ENCODE assay signal across 10 mouse cellular contexts in the genomic region with DNA sequence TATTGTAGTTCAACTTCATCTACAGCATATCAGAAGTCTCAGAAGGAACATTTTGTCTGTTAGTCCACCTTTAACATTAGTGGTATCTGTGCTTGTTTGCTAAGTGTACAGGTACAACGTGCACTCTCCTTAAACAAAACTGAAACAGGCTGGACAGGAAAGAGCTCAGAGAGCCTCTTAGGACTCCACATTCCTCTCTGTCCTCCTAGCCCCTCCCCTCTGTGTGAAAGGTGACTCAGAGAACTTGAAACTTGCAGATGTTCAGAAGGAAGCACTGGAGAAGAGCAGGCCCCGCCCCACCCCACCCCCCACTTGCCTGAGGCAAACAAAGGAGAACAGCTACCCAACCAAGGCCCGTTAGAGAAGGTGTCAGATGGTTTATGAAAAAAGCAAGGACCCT. TPM values are rescaled to one million over a fixed set of nuclear protein-coding genes. Genes with fewer than 3 reads are reported as not detected.
DNase-seq lines count a peak whose midpoint lies in the region; ATAC-seq and TF ChIP-seq lines count a peak whose summit lies in the region.
"Had no signal": no experiment of that assay in that cellular context is flagged by ENCODE, and none has a peak within 500 bp of the region (broad histone marks: within the 10 kb centered on the region; RNA-seq: fewer than 3 reads in every experiment).

No protein-coding gene starts in this region.

- H3K4me3 ChIP-seq in CH12.LX (replicated peaks in 1 of 3; ENCODE audit: low read depth in 2 of 3, low read length in 2 of 3, poor library complexity in 1 of 3), result peak overlapping the region in 1 of 3 experiments; percentile 33
- no peak overlapping the region for H3K4me3 ChIP-seq in embryonic facial prominence, embryonic 12.5 days
- no peak overlapping the region for H3K4me3 ChIP-seq in left cerebral cortex, adult 2 months
- H3K4me3 ChIP-seq in heart, adult 2 months, result no peak overlapping the region
- H3K4me3 ChIP-seq: neural tube, embryonic 13.5 days had no signal

- intact Hi-C loops in left cerebral cortex, adult 2 months (cut with DNase I), result loop anchor here (10.0 kb wide), 1 partner anchor 777 kb away; the partner anchor contains the start of gene Wdr5b
- intact Hi-C loops in heart, adult 2 months (cut with DNase I), result no loop called here

- TF ChIP-seq EP300 in CH12.LX (IDR thresholded peaks at IDR 0.05; ENCODE audit: low read length), result peak; percentile 82
- no peak for TF ChIP-seq EP300 in heart, adult 2 months (IDR thresholded peaks at IDR 0.05; ENCODE audit: insufficient read depth, low read depth, low read length)

- dilution Hi-C loops in CH12.LX (cut with MboI; ENCODE audit: extremely low pct_ligation_motif_present, extremely low pct_unique_long_range_greater_than_20kb, low sequenced_read_pairs), result no loop called here

- TF ChIP-seq RAD21 in CH12.LX (IDR thresholded peaks at IDR 0.05; ENCODE audit: low read depth, low read length), result no peak

- no peak for TF ChIP-seq CTCF in CH12.LX (conservative IDR thresholded peaks at IDR 0.05 in 1 of 2, IDR thresholded peaks at IDR 0.05 in 1 of 2; ENCODE audit: low read depth in 2 of 2, low read length in 2 of 2)
- TF ChIP-seq CTCF in left cerebral cortex, adult 2 months (IDR thresholded peaks at IDR 0.05), result no peak
- TF ChIP-seq CTCF in heart, adult 2 months (IDR thresholded peaks at IDR 0.05), result no peak

- no peaks in the 10 kb centered on the region for H3K79me2 ChIP-seq in CH12.LX (replicated peaks; ENCODE audit: control insufficient read depth, extremely low read depth, insufficient read depth, poor library complexity, severe bottlenecking)
- no peaks in the 10 kb centered on the region for H3K79me2 ChIP-seq in heart, adult 2 months (replicated peaks; ENCODE audit: control insufficient read depth, insufficient read depth, low read length)

- H3K9ac ChIP-seq in CH12.LX (ENCODE audit: insufficient read depth, low read depth), result peak overlapping the region; percentile 61
- no peak overlapping the region for H3K9ac ChIP-seq in embryonic facial prominence, embryonic 12.5 days
- no peak overlapping the region for H3K9ac ChIP-seq in heart, adult 2 months (ENCODE audit: low read depth, low read length)
- H3K9ac ChIP-seq: neural tube, embryonic 13.5 days had no signal

- no peaks in the 10 kb centered on the region for H3K36me3 ChIP-seq in CH12.LX (replicated peaks in 1 of 2; ENCODE audit: control insufficient read depth in 1 of 2, insufficient read depth in 1 of 2, low read length in 1 of 2)
- H3K36me3 ChIP-seq in embryonic facial prominence, embryonic 12.5 days, result no peaks in the 10 kb centered on the region
- no peaks in the 10 kb centered on the region for H3K36me3 ChIP-seq in heart, adult 2 months (ENCODE audit: control insufficient read depth, insufficient read depth, low read length)
- H3K36me3 ChIP-seq: neural tube, embryonic 13.5 days had no signal

- peak overlapping the region; percentile 45 for H3K27ac ChIP-seq in CH12.LX (ENCODE audit: insufficient read depth, low read depth)
- no peak overlapping the region for H3K27ac ChIP-seq in embryonic facial prominence, embryonic 12.5 days
- H3K27ac ChIP-seq in left cerebral cortex, adult 2 months, result no peak overlapping the region
- H3K27ac ChIP-seq in heart, adult 2 months, result no peak overlapping the region
- H3K27ac ChIP-seq: neural tube, embryonic 13.5 days had no signal

- no peaks in the 10 kb centered on the region for H3K27me3 ChIP-seq in CH12.LX (replicated peaks)
- H3K27me3 ChIP-seq in embryonic facial prominence, embryonic 12.5 days, result no peaks in the 10 kb centered on the region
- no peaks in the 10 kb centered on the region for H3K27me3 ChIP-seq in heart, adult 2 months (ENCODE audit: control insufficient read depth, insufficient read depth, low read length)

- H3K4me2 ChIP-seq in CH12.LX (ENCODE audit: insufficient read depth, low read depth, poor library complexity, severe bottlenecking), result peak overlapping the region; percentile 99
- H3K4me2 ChIP-seq in embryonic facial prominence, embryonic 12.5 days (replicated peaks), result 0 out of 2 replicates have a peak overlapping the region, but pooled peaks have one; percentile 11
- H3K4me2 ChIP-seq: neural tube, embryonic 13.5 days had no signal

- TF ChIP-seq POLR2A in CH12.LX (IDR thresholded peaks at IDR 0.05; ENCODE audit: low read depth, low read length), result peak; percentile 64
- no peak for TF ChIP-seq POLR2A in heart, adult 2 months (IDR thresholded peaks at IDR 0.05; ENCODE audit: insufficient read depth, low read depth, low read length)

- H3K9me3 ChIP-seq in CH12.LX (replicated peaks; ENCODE audit: low read length), result no peaks in the 10 kb centered on the region
- no peaks in the 10 kb centered on the region for H3K9me3 ChIP-seq in embryonic facial prominence, embryonic 12.5 days
- H3K9me3 ChIP-seq: neural tube, embryonic 13.5 days had no signal

- in situ Hi-C loops in CH12.LX (cut with MboI; ENCODE audit: low pct_ligation_motif_present, low pct_unique_long_range_greater_than_20kb, low sequenced_read_pairs), result no loop called here

- WGBS in embryonic facial prominence, embryonic 12.5 days, result 6% methylated on average over 3 of the region's 3 CpGs
- WGBS in heart, adult 2 months, result 9% methylated on average over 3 of the region's 3 CpGs

- DNase-seq in CD4-positive, CD25-positive, alpha-beta regulatory T cell, adult 2 months (ENCODE audit: low read depth, low spot score), result peak; percentile 33
- DNase-seq in CH12.LX (ENCODE audit: extremely low read depth), result peak; percentile 99
- peak; percentile 9 for DNase-seq in lung, postnatal 14 days
- no peak for DNase-seq in left cerebral cortex, adult 2 months (ENCODE audit: extremely low spot score in 1 of 2, low spot score in 2 of 2)
- no peak for DNase-seq in heart, adult 2 months

- ATAC-seq in CD4-positive, CD25-positive, alpha-beta regulatory T cell, adult 4 months, result no peak
- 0 out of 2 replicates have a peak, but pooled peaks have one; percentile 75 for ATAC-seq in embryonic facial prominence, embryonic 12.5 days (ENCODE audit: insufficient number of reproducible peaks, insufficient read depth, low FRiP score, low TSS enrichment)
- no peak for ATAC-seq in erythroid progenitor cell, adult 5-6 weeks (replicated peaks; ENCODE audit: low FRiP score, poor library complexity, severe bottlenecking)

- peaks cover 5 to 27% of the 10 kb centered on the region in 2 experiments for H3K4me1 ChIP-seq in CH12.LX (ENCODE audit: control insufficient read depth in 1 of 2, insufficient read depth in 2 of 2)
- H3K4me1 ChIP-seq in embryonic facial prominence, embryonic 12.5 days, result peaks cover 6% of the 10 kb centered on the region; the same call in 1 of the 2 replicates
- H3K4me1 ChIP-seq in heart, adult 2 months (ENCODE audit: control insufficient read depth, insufficient read depth, low read length), result no peaks in the 10 kb centered on the region
- H3K4me1 ChIP-seq: neural tube, embryonic 13.5 days had no signal

RNA-seq across cellular contexts. Expression of gene Iqcb1, which starts 6.7 kb away (rescaled TPM):
- 10 to 100 TPM; 11.8 to 20.6 TPM for polyA plus RNA-seq in CD4-positive, CD25-positive, alpha-beta regulatory T cell, adult 4 months (2017; shearing (Covaris generic))
- total RNA-seq in CH12.LX (2012; rRNA removed) (32.1 and 41.0 TPM in 2 replicates), CH12.LX (2014; rRNA removed) (46.4 and 50.4 TPM in 2 replicates)
- polyA plus RNA-seq in CH12.LX (2012; ENCODE audit: insufficient read length, low read depth), result 47.7 and 49.9 TPM in 2 replicates
- 66.1 and 66.2 TPM in 2 replicates for polyA plus RNA-seq in embryonic facial prominence, embryonic 12.5 days (2016; fragmentation: Nextera tagmentation; extraction: Ambion mirVana)
- total RNA-seq in left cerebral cortex, adult 2 months (2021), result 10 to 100 TPM; 41.9 to 49.2 TPM
- total RNA-seq in heart, adult 2 months (2021), result 10 to 100 TPM; 12.1 to 14.1 TPM
- 3.8 and 5.8 TPM in 2 replicates for polyA plus RNA-seq in heart, adult 2 months (2012; rRNA removed)
- 17.3 TPM in 1 of 2 replicates, not detected in the other for total RNA-seq in erythroid progenitor cell, adult 5-6 weeks (2015; ENCODE audit: low replicate concordance)
- total RNA-seq in erythroid progenitor cell, adult 5-6 weeks (2017; ENCODE audit: low replicate concordance), result 4.5 and 34.8 TPM in 2 replicates

RNA-seq across cellular contexts. Expression of gene Slc15a2, which starts 36.7 kb away (rescaled TPM):
- 10 to 100 TPM; 17.3 to 27.1 TPM for polyA plus RNA-seq in CD4-positive, CD25-positive, alpha-beta regulatory T cell, adult 4 months (2017; shearing (Covaris generic))
- 10.0 and 11.7 TPM in 2 replicates for total RNA-seq in CH12.LX (2012; rRNA removed)
- total RNA-seq in CH12.LX (2014; rRNA removed), result 9.4 and 10.8 TPM in 2 replicates
- polyA plus RNA-seq in CH12.LX (2012; ENCODE audit: insufficient read length, low read depth), result 9.3 and 11.4 TPM in 2 replicates
- 4.8 and 5.0 TPM in 2 replicates for polyA plus RNA-seq in embryonic facial prominence, embryonic 12.5 days (2016; fragmentation: Nextera tagmentation; extraction: Ambion mirVana)
- 10 to 100 TPM; 36.5 to 40.2 TPM for total RNA-seq in left cerebral cortex, adult 2 months (2021)
- 1 to 10 TPM; 1.6 to 2.2 TPM for total RNA-seq in heart, adult 2 months (2021)
- polyA plus RNA-seq in heart, adult 2 months (2012; rRNA removed), result 3.3 and 4.7 TPM in 2 replicates
- total RNA-seq in erythroid progenitor cell, adult 5-6 weeks (2015; ENCODE audit: low replicate concordance), result 19.3 and 21.6 TPM in 2 replicates
- 19.1 and 41.9 TPM in 2 replicates for total RNA-seq in erythroid progenitor cell, adult 5-6 weeks (2017; ENCODE audit: low replicate concordance)
- polyA plus RNA-seq: C2C12 had no signal

RNA-seq across cellular contexts. Expression of gene Eaf2, which starts 53.3 kb away (rescaled TPM):
- polyA plus RNA-seq in CD4-positive, CD25-positive, alpha-beta regulatory T cell, adult 4 months (2017; shearing (Covaris generic)), result 1 to 10 TPM in 1 of 2 experiments, under 1 TPM in 1; 0.32 to 2.1 TPM
- total RNA-seq in CH12.LX (2012; rRNA removed) (7.4 and 8.1 TPM in 2 replicates), CH12.LX (2014; rRNA removed) (5.0 and 7.1 TPM in 2 replicates)
- 3.5 and 5.5 TPM in 2 replicates for polyA plus RNA-seq in CH12.LX (2012; ENCODE audit: insufficient read length, low read depth)
- polyA plus RNA-seq in embryonic facial prominence, embryonic 12.5 days (2016; fragmentation: Nextera tagmentation; extraction: Ambion mirVana), result 1.7 and 1.8 TPM in 2 replicates
- total RNA-seq in left cerebral cortex, adult 2 months (2021), result 1 to 10 TPM; 1.3 to 1.4 TPM
- 1 to 10 TPM; 1.1 TPM for total RNA-seq in heart, adult 2 months (2021)
- polyA plus RNA-seq in heart, adult 2 months (2012; rRNA removed), result 0.23 and 0.85 TPM in 2 replicates
- total RNA-seq in erythroid progenitor cell, adult 5-6 weeks (2015; ENCODE audit: low replicate concordance), result 11.9 TPM in 1 of 2 replicates, not detected in the other
- total RNA-seq in erythroid progenitor cell, adult 5-6 weeks (2017; ENCODE audit: low replicate concordance), result 0.77 TPM in 1 of 2 replicates, not detected in the other

RNA-seq across cellular contexts. Expression of gene Golgb1, which starts 53.5 kb away (rescaled TPM):
- 10 to 100 TPM; 37.9 to 41.0 TPM for polyA plus RNA-seq in CD4-positive, CD25-positive, alpha-beta regulatory T cell, adult 4 months (2017; shearing (Covaris generic))
- 69.8 and 96.8 TPM in 2 replicates for total RNA-seq in CH12.LX (2012; rRNA removed)
- 65.6 and 66.7 TPM in 2 replicates for total RNA-seq in CH12.LX (2014; rRNA removed)
- polyA plus RNA-seq in CH12.LX (2012; ENCODE audit: insufficient read length, low read depth), result 75.9 and 112 TPM in 2 replicates
- polyA plus RNA-seq in embryonic facial prominence, embryonic 12.5 days (2016; fragmentation: Nextera tagmentation; extraction: Ambion mirVana), result 94.0 and 105 TPM in 2 replicates
- 10 to 100 TPM; 77.8 to 92.1 TPM for total RNA-seq in left cerebral cortex, adult 2 months (2021)
- total RNA-seq in heart, adult 2 months (2021), result 10 to 100 TPM; 41.6 to 52.1 TPM
- polyA plus RNA-seq in heart, adult 2 months (2012; rRNA removed), result 27.7 and 39.9 TPM in 2 replicates
- 17.6 and 22.3 TPM in 2 replicates for total RNA-seq in erythroid progenitor cell, adult 5-6 weeks (2015; ENCODE audit: low replicate concordance)
- total RNA-seq in erythroid progenitor cell, adult 5-6 weeks (2017; ENCODE audit: low replicate concordance), result 56.7 and 82.3 TPM in 2 replicates

Comparison
In these comparisons a context has a peak if more than half of its experiments do, and no peak if none do; other contexts are left out.
1. DNase-seq: peak in CD4-positive, CD25-positive, alpha-beta regulatory T cell, adult 2 months (single experiment), CH12.LX (single experiment) and lung, postnatal 14 days (single experiment); none in left cerebral cortex, adult 2 months (0 of 2) and heart, adult 2 months (0 of 2).